Mouse (Mus musculus) cerebellum, adult 2 months (tissue): ENCODE measurements around the gene Fbxw8.

Source experiments
- CTCF ChIP-seq: fragments of 200-500 bp; IDR thresholded peaks from 2 replicates; pipeline ENCODE4 v1.5.1; 2011; ENCODE audit warnings: low read depth, mild to moderate bottlenecking, control low read depth, low read length, moderate library complexity, borderline replicate concordance; ENCODE audit not compliant: insufficient read depth
- POLR2A ChIP-seq: fragments of 200-500 bp; IDR thresholded peaks from 2 replicates; pipeline ENCODE4 v1.6.1; 2011; ENCODE audit warnings: low read length, control low read depth, borderline replicate concordance; ENCODE audit not compliant: insufficient read depth

GRCm38 (mm10) chr5:118096317-118096716, 58.9 kb downstream of the Fbxw8 start:
- no peak for TF ChIP-seq CTCF
- no peak for TF ChIP-seq POLR2A
